Mouse (Mus musculus) spleen, adult 18-20 months (tissue): ENCODE data around the gene Clec1a.
A peak's percentile ranks its signal among the peaks of the same experiment; 100 is the strongest.
"Not testable (repeated sequence)": the region's sequence is repeated elsewhere in the genome, so short reads cannot be mapped to it uniquely, and the experiment has no call there.

Experiments used
- DNase-seq, 2 experiments: peaks; one replicate each; pipeline ENCODE4 v3.0.0; 2022; ENCODE audit warnings: mixed read lengths in 2 of 2

Gene Clec1a

GRCm38 (mm10) chr6:129451411-129452039 is at the start of gene Clec1a:
Gene Clec1a, minus strand, starts transcription at chr6:129452000.
- no peak for DNase-seq

- DNase-seq: not testable (repeated sequence)
Measured at GRCm38 (mm10) chr6:129499516-129499915, 47.7 kb upstream of the Clec1a start.

GRCm38 (mm10) chr6:129497345-129498218 is 45.8 kb upstream of the Clec1a start:
- DNase-seq: no peak

DNA sequence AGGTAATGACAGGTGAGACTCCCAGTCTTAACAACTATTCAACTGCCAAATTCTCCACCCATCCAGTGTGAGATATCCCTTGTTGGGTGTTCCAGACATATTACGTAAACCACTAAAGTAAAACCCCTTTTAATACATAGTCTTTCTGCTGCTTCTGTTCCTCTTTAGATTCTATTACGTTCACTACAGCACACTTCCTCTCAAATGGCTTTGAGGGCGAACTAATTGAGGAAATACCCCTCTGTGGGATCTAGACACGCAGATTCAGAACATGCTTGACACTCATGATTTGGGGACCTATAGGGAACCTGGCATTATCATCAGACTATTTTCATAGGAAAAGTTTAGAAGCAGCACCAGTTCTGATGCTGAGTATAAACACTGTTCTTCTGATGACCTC is 43.1 kb upstream of the Clec1a start:
- DNase-seq: no peak

GRCm38 (mm10) chr6:129480089-129480958 is 28.5 kb upstream of the Clec1a start:
- no peak for DNase-seq

- DNase-seq: no peak
Measured at GRCm38 (mm10) chr6:129476404-129477126, 24.8 kb upstream of the Clec1a start.

DNA sequence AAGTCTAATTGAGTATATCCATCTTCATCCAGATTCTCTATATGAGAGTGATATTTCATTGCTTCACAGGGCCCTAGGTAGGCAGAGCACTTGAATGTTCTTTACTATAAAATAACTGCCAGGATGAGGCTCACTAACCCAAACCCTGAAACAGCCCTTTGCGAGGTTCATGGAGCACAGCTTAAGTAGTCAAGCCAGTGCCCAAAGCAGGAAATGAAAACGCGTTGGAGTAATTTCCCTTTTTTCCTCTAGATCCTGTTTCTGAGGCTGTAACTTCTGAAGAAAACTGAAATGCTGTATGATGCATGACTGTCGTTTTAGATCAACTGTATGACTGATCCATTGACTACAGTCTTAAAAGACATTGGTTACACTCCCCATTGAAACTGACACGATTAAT is 20.8 kb upstream of the Clec1a start:
- no peak for DNase-seq

GRCm38 (mm10) chr6:129471386-129471785 is 19.6 kb upstream of the Clec1a start:
- DNase-seq: no peak

DNA sequence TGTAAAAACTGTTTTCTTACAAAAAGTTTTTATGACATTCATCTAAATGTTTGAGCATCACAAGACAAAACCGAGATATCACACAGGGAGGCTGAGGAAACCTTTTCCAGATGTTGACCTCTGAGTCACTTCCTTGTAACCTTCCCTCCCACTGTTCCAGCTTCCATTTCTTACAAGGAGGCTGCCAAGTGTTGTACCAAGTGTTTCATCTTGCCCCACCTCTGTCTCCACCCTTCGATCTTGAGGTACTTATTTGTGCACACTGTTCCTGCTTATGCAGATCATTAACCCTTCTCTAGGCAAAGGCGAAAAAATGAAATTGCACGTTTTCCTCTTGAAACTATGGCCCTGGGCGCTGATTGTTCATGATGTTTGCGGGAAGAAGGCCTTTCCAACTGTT is 2.1 kb downstream of the Clec1a start:
- no peak for DNase-seq

- no peak for DNase-seq
Measured at GRCm38 (mm10) chr6:129438033-129438432, 13.8 kb downstream of the Clec1a start.

DNA sequence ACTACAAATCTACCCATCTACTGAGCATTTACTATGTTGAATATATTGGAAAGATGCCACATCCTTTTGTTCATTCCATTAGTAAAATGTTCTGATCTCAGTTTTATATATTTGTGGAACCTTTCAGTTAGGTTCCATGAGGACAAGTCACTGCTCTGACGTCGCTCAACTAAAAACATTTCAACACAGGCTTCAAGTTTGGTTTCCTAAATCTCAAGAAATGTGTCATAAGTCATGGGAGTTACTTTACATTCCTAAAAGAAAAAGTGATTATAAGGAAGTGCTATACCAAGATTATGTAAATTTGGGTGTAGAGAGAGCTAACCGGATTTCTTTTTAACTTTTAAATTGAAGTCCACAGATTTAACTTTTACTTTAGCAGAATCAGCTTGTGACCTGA is 15.8 kb downstream of the Clec1a start:
- no peak for DNase-seq

- no peak for DNase-seq
Measured at GRCm38 (mm10) chr6:129434239-129434638, 17.6 kb downstream of the Clec1a start.

DNA sequence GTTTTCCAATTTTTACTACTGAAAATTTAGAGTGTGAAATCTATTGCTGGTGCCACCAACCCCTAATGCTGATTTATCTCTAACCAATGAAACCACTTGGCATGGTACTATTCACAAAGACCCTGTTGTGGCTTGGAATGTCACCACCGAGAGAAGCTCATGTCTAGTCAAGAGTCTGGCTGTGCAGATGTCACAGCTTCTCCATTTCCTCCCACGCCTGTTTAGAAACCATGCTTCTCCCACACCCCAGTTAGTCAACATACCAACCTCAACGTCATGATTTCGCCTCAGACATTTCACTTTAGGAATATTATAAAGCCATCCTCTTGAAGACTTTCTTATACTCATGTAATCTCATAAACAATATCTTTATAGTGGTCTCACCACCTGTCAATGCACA is 24.5 kb downstream of the Clec1a start:
- no peak for DNase-seq

- no peak for DNase-seq
Measured at GRCm38 (mm10) chr6:129425812-129426211, 26.0 kb downstream of the Clec1a start.

- no peak for DNase-seq
Measured at GRCm38 (mm10) chr6:129425217-129425616, 26.6 kb downstream of the Clec1a start.

DNA sequence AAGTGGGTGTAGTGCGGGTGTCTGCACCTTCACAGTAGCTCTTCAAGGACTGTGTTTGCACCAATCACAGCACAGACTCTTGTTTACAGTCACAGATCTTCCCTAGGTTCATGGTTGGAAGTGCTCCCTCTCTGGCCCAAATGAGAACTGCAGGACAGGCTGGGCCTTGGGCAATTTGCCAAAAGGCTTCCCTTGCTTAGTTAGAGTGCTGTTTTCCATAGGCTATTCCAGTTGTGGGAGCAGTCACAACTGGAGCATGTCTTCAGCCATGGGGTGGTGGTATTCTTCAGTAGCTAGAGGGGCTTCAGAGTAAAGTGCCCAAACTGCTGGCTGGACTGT is 28.1 kb downstream of the Clec1a start:
- peak; percentile 22 to 64 for DNase-seq

DNA sequence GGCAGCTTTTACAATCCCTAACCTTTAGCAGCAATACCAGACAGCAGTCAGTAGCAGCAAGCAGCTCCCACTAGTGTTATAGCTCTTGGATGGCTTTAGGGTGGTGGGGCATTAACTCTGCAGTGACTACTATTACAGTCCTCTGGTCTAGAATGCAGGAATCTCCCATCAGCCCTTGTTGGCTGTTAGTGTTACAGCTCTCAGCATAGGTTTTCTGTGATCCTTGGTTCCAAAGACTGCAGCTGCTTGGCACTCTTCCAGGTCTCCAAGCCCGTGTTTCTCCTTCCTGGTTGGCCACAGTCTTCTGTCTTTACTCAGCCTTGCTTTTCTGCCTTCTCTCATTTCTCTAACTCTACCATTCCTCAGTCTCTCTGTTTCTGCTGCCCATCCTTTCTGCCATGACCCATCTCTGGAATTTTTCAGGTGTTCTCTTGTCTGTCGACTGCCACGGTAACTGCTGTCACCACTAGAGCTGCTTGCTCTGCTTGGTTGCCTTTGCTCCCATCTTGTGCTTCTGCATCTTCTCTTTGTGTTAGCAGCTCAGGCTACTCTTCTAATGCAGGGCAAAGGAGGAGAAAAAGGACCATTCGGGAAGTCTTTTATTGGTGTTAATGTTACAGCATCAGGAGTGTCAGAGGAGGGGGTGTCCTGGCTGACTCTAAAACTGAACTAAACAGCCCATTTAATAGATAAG is 28.6 kb downstream of the Clec1a start:
- DNase-seq: no peak

GRCm38 (mm10) chr6:129422311-129422710 is 29.5 kb downstream of the Clec1a start:
- no peak for DNase-seq

GRCm38 (mm10) chr6:129414177-129414576 is 37.6 kb downstream of the Clec1a start:
- DNase-seq: no peak

DNA sequence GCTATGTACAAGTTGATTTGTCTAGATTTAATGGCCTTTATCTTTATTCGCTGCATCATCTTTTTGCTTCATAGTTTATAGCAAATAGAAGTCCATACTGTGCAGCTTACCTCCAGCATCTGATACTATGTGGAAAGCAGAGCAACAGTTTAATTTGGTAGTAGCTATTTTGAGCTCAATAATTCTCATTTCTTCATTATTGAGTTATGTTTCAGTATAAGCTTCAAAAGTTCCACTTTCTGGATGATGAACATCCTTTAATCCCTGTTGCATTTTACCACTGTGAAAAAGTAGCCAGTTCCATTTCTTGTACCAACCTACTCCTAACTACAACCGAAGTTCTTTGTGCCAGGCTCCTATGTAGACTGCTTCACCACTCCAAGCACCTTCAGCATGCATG is 43.2 kb downstream of the Clec1a start, which contains the start of gene Clec9a:
Gene Clec9a, plus strand, starts transcription at position 301 of the 400 bp plus-strand sequence.
- DNase-seq: no peak

- DNase-seq: no peak
Measured at GRCm38 (mm10) chr6:129407324-129407723, 44.5 kb downstream of the Clec1a start.

- no peak for DNase-seq
Measured at GRCm38 (mm10) chr6:129405999-129406398, 45.8 kb downstream of the Clec1a start.
